Mouse (Mus musculus) small intestine, adult 2 months (tissue): Measurements from ENCODE around the gene Rnf39.

Source experiments
- CTCF ChIP-seq: fragments of 200-500 bp; IDR thresholded peaks from 2 replicates; pipeline ENCODE4 v1.5.1; 2012; ENCODE audit warnings: low read depth, mild to moderate bottlenecking, control low read depth, inconsistent platforms, low read length, moderate library complexity, mixed read lengths; ENCODE audit not compliant: insufficient replicate concordance, insufficient read length; ENCODE audit errors: extremely low read depth
- POLR2A ChIP-seq: fragments of 200-500 bp; IDR thresholded peaks from 2 replicates; pipeline ENCODE4 v1.6.1; 2012; ENCODE audit warnings: low read depth, mild to moderate bottlenecking, control low read depth, inconsistent platforms, low read length, moderate library complexity

DNA sequence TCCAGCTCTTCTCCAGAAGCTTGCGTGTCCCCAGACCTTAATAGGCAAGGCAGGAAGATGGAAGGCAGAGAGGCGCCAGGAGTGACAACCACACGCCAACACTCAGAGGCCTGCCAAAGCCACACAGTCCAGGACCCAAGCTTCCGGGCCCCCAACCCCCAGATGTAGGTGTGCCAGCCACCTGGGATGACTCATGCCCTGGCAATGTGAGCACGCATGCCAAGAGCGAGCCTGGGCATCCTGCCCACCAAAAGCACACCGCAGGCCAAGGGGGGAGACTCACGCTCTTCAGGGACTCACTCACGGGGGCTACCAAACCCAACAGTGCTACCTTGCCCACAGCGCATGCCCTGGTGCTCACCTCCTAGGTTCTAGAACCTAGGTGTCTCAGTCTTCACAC, 327 bp upstream of the Rnf39 start:
- TF ChIP-seq CTCF (no peak), POLR2A (no peak)
